Mouse (Mus musculus): ENCODE data around the gene Lrfn4. TPM values are rescaled to one million over a fixed set of nuclear protein-coding genes. Genes with fewer than 3 reads are reported as not detected.

Gene Lrfn4
- polyA plus RNA-seq, 1 experiment from 2014 or later, result 11.7 TPM

Small RNA genes within 50 kb of the gene (microRNA-seq; reads per million reads assigned to microRNA genes)
- gene Mir6986, result 2.4 reads per million, percentile 3 among the genes with 10 or more reads in this experiment

Other genes with a start within 250 kb of the Lrfn4 start
- 40.3 and 43.3 TPM in 2 replicates for gene Kdm2a, start 217.4 kb downstream of the Lrfn4 start, polyA plus RNA-seq (2015; fragmentation: Nextera tagmentation; extraction: Ambion mirVana)
- 5.1 and 5.6 TPM in 2 replicates for gene Rhod, start 176.2 kb downstream of the Lrfn4 start, polyA plus RNA-seq (2015; fragmentation: Nextera tagmentation; extraction: Ambion mirVana)
- 1.5 and 1.8 TPM in 2 replicates for gene Syt12, start 138.2 kb downstream of the Lrfn4 start, polyA plus RNA-seq (2015; fragmentation: Nextera tagmentation; extraction: Ambion mirVana)
- gene 2010003K11Rik, start 117.1 kb downstream of the Lrfn4 start, polyA plus RNA-seq (2015; fragmentation: Nextera tagmentation; extraction: Ambion mirVana), result not detected in 2 replicates
- gene Pcx, start 105.2 kb downstream of the Lrfn4 start, polyA plus RNA-seq (2015; fragmentation: Nextera tagmentation; extraction: Ambion mirVana), result 26.8 and 28.4 TPM in 2 replicates
- gene Rce1, start 10.0 kb upstream of the Lrfn4 start, polyA plus RNA-seq (2015; fragmentation: Nextera tagmentation; extraction: Ambion mirVana), result 53.8 and 56.5 TPM in 2 replicates
- 6.6 and 8.8 TPM in 2 replicates for gene Gm960, start 83.0 kb upstream of the Lrfn4 start, polyA plus RNA-seq (2015; fragmentation: Nextera tagmentation; extraction: Ambion mirVana)
- 30.2 and 31.9 TPM in 2 replicates for gene Sptbn2, start 95.5 kb upstream of the Lrfn4 start, polyA plus RNA-seq (2015; fragmentation: Nextera tagmentation; extraction: Ambion mirVana)
- 184 and 193 TPM in 2 replicates for gene Rbm4b, start 140.8 kb upstream of the Lrfn4 start, polyA plus RNA-seq (2015; fragmentation: Nextera tagmentation; extraction: Ambion mirVana)
- gene Rbm4, start 178.2 kb upstream of the Lrfn4 start, polyA plus RNA-seq (2015; fragmentation: Nextera tagmentation; extraction: Ambion mirVana), result 93.0 and 114 TPM in 2 replicates
- 31.3 and 43.7 TPM in 2 replicates for gene Gm21992, start 195.9 kb upstream of the Lrfn4 start, polyA plus RNA-seq (2015; fragmentation: Nextera tagmentation; extraction: Ambion mirVana)
- 81.4 and 84.6 TPM in 2 replicates for gene Rbm14, start 196.0 kb upstream of the Lrfn4 start, polyA plus RNA-seq (2015; fragmentation: Nextera tagmentation; extraction: Ambion mirVana)
- gene Ccs, start 223.7 kb upstream of the Lrfn4 start, polyA plus RNA-seq (2015; fragmentation: Nextera tagmentation; extraction: Ambion mirVana), result 36.9 and 39.6 TPM in 2 replicates
- 0.41 and 0.74 TPM in 2 replicates for gene Ccdc87, start 223.7 kb upstream of the Lrfn4 start, polyA plus RNA-seq (2015; fragmentation: Nextera tagmentation; extraction: Ambion mirVana)
- gene Ctsf, start 239.5 kb upstream of the Lrfn4 start, polyA plus RNA-seq (2015; fragmentation: Nextera tagmentation; extraction: Ambion mirVana), result 56.8 and 61.7 TPM in 2 replicates

All from forebrain, embryonic 15.5 days (tissue).